Mouse (Mus musculus): ENCODE data around the gene Adar.

Adar gene

GRCm38 (mm10) chr3:89730350-89731331 is 15.8 kb downstream of the Adar start:
- DNase-seq (ENCODE audit: low read depth) = peak; percentile 76

DNA sequence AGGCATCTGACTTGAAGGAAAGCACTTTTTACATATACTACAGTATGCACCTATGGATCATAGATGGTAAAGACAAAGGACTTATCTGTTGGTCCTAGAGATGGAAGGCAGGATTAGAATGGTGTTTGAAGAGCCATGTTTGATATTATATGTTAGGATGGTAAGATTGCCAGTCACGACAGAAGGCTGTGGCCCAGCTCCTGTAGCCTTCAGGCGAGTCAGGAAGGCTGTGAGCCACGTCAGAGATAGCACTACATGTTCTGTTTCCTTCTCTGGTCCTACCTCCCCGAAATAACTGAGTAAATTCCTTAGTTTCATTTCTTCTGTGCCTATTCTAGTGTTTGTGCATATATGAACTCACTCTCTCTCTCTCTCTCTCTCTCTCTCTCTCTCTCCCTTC is 17.3 kb downstream of the Adar start:
- DNase-seq (ENCODE audit: low read depth) = no peak

- DNase-seq (ENCODE audit: low read depth) = no peak
Observed at GRCm38 (mm10) chr3:89738509-89738908, 23.7 kb downstream of the Adar start.

DNA sequence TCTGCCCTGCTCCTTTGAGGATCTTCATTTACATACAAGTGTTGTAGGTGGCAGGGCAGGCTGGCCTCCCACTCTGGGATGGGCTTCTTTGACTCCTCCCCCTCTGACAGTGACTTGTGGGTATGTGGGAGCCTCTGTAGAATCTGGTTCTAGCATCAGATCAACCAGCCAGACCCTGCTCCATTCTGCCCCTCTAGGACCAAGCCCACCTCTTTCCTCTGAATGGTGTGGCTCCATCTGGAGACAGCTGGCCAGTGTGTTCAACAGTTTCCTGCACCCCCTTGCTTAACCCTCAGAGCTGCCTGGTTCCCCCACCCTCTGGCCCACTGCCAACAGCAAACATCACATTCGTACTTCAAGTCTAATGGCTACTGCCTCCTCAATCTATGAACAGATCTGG is 37.5 kb downstream of the Adar start:
- DNase-seq (ENCODE audit: low read depth) = no peak

DNA sequence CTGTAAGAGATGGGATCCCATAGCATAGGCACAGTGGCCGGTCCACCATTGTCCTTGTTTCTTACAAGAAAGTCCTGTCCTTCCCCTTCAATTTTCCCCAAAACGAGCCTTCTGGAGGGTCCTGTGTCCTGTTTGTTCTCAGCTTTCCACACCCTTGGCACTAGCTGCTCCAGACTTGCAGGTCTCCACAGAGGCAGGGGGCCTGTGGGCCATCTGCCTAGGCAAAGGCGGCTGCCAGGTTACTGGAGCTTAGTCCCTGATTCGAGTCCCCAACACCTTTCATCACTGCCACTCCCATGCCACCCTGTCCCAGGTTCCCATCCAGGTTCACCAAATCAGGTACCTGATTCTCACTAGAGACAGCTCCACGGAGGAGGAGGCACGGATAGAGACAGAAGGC is 40.5 kb downstream of the Adar start:
- no peak for DNase-seq (ENCODE audit: low read depth)

- DNase-seq (ENCODE audit: low read depth) = no peak
Observed at GRCm38 (mm10) chr3:89757851-89758250, 43.0 kb downstream of the Adar start.

DNA sequence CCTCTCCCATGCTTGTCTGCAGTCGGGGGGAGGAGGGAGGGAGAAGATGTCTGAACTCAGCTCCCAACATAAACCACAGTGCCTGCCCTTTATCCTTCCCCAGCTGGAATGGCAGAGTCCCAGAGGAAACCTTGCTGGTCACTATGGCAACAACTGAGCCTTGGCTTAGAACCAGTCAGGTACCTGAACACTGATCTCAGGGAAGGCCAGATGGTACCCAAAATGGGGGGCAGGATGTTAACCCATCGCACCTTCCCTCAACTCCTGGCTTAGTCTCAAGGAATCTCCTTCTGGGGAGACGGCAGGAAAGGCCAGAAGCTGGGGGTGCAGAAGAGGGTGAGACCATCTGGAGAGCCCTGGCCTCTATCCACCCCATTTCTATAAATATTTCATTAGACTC is 45.0 kb downstream of the Adar start:
- DNase-seq (ENCODE audit: low read depth) = no peak

- no peak for DNase-seq (ENCODE audit: low read depth)
Observed at GRCm38 (mm10) chr3:89764119-89764724, 49.4 kb downstream of the Adar start, which contains the start of gene Chrnb2. TSS of gene Chrnb2 (minus strand) at chr3:89764632.

GRCm38 (mm10) chr3:89769584-89769983 is 54.8 kb downstream of the Adar start:
- no peak for DNase-seq (ENCODE audit: low read depth)

GRCm38 (mm10) chr3:89770425-89771002 is 55.7 kb downstream of the Adar start:
- DNase-seq (ENCODE audit: low read depth) = no peak

DNA sequence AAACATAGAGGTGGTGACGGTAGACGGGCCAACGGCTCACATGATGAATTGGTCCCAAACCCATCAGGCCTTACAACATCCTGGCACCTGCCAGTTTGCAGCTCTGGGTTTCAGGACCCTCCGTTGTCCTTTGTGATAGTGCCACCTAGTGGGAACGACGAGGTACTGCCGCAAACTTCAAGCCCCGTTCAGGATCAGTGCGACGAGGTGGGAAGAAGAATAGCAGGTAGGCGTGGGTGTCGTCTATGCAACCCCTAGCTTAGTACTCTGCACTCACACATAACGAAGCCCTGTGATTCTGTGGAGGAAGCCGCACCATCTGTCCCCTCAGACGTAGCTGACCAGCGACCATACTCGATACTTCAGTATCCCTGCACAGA is 57.8 kb downstream of the Adar start:
- DNase-seq (ENCODE audit: low read depth) = peak; percentile 69

DNA sequence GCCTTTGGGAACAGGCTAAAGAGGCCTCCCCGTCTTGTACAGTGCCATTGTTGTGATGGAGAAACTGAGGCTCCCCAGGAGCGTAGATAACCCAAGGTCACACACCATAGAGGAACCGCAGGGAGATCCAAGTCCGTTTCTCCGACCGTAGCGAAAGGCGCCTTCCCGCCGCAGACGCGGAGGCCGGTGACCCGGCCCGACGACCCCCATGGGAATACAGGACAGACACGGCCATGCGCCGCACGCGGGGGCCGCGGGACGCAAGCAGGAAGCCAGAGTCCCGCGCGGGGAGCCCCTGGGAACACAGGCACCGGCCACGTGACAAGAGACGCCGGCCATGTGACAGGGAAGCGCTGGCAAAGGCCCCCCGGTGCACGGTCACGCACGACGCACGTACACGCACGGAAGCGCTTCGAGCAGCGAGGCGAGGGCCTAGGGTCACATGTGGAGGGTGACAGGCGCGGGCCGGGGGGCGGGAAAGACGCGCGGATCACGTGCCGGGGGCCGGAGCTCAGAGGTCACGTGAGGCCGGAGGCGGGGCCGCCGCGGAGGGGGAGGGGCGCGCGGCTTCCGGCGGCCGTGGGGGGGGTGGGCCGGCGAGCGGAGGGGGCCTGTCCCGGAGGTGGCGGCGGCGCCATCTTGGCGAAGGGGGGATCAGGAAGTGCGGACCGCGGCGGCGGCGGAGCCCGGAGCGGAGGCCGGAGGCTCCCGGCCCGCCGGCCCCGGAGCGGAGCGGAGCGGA is 58.3 kb downstream of the Adar start, which contains the start of gene Ube2q1:
Gene Ube2q1 (plus strand): TSS at position 649 of the 742 bp plus-strand sequence.
- DNase-seq (ENCODE audit: low read depth) = peak; percentile 76

- DNase-seq (ENCODE audit: low read depth) = no peak
Observed at GRCm38 (mm10) chr3:89773740-89774211, 59.0 kb downstream of the Adar start.

DNA sequence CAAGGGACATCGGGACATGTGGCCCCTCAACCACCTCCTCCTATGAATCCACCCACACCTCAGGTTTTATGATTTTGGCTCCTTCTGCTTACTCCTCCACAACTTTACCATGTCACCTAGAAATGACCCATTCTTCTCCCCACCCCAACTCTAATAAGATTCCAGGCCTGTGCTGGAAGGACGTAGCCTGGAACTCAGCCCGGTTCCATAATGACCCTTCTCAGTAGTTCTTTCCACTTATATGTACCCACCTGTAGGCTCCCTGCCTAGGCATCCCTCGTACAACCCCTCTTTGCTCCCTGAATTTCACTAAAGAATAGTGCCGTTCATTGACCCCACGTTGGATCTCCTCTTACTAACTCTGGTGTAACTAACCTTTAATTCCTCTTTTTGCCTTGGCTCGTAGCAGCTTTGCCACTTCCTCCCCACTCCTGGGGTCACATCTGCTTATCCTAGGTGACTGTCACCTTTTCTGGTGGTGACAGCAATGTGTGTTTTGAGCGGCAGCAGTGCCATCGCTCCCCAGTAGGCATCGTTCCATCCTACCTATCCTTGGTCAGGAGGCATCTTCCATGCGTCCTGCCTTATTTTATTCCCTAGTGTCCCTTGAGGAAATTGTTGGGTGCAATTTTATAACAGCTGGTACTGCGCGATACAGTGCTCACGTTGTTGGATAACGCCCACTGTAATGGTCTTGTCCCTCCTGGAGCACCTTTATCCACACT is 59.6 kb downstream of the Adar start:
- no peak for DNase-seq (ENCODE audit: low read depth)

DNA sequence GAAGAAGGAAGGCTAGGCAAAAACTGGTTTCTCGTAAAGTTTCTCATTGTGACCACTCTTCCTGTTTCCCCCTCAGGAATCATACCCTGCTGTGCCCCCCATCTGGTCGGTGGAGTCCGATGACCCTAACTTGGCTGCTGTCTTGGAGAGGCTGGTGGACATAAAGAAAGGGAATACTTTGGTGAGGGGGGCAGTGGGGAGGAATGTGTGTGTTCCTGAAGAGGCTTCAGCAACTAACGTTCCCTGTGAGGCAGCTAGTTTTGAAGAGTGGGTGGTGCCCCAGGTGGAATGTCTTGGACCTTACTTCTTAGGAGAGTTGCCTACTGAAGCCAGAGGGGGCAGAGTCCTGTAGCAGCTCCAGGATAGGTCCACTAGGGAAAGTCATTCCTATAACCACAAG is 61.2 kb downstream of the Adar start:
- DNase-seq (ENCODE audit: low read depth) = no peak

DNA sequence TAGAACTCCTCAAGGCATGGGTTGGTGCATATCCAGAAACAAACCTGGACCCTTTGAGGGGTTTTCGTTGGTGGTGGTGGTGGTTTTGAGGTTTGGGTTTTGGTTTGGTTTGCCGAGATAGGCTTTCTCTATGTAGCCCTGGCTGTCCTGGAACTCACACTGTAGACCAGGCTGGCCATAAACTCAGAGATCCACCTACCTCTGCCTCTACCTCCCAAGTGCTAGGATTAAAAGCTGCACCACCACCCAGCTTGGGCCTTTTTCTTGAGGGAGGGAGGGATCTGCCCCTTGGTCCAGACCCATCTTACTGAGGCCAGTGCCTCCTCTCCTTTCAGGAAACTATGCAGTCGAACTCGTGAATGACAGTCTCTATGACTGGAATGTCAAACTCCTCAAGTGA is 65.3 kb downstream of the Adar start:
- DNase-seq (ENCODE audit: low read depth) = no peak

DNA sequence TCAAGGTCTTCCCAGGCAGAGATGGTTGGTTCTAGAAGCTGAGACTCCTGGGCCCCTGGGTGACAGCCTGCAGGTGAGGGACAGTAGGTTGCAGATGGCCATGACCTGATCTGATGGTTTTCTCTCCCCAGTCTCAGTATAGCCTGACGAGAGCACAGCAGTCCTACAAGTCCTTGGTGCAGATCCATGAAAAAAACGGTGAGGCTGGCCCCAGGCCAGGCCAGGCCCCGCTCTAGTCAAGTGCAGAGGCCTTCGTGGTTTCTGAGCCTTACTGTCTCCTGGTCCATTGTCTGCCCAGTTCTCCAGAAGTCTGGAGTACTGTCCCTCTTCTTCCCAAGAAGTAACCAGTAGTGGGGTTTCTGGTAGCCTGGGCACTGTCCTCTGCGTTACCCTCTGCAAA is 66.8 kb downstream of the Adar start:
- no peak for DNase-seq (ENCODE audit: low read depth)

GRCm38 (mm10) chr3:89784991-89785753 is 70.3 kb downstream of the Adar start:
- peak; percentile 53 for DNase-seq (ENCODE audit: low read depth)

- no peak for DNase-seq (ENCODE audit: low read depth)
Observed at GRCm38 (mm10) chr3:89786275-89786674, 71.5 kb downstream of the Adar start.

GRCm38 (mm10) chr3:89788680-89789352 is 74.0 kb downstream of the Adar start:
- DNase-seq (ENCODE audit: low read depth) = no peak

All from fibroblast of lung, adult 2 months (primary cell).